Mouse (Mus musculus) midbrain, embryonic 11.5 days (tissue): ENCODE measurements at regions not wholly inside any gene's neighbourhood (a gene's known extent, or its start where the extent isn't known, plus 50 kb on each side); places are given as distances from the start of the nearest gene placed in this dataset.

Experiments
- ATAC-seq: fragments of 200-750 bp; cut with Nextera tagmentation; 2 replicates; pipeline ENCODE4 v1.8.0; 2017; ENCODE audit warnings: moderate TSS enrichment, moderate library complexity; ENCODE audit not compliant: low FRiP score
- DNase-seq: peaks from one replicate; pipeline ENCODE4 v3.0.0; 2015; ENCODE audit warnings: low spot score; ENCODE audit errors: missing footprints
- H3K27ac ChIP-seq: fragments of 300-500 bp; sonication (generic); 2 replicates; pipeline ENCODE4 v1.5.1; 2014; ENCODE audit warnings: low read depth, low read length
- H3K27me3 ChIP-seq: fragments of 300-500 bp; sonication (generic); 2 replicates; pipeline ENCODE4 v1.6.1; 2014; ENCODE audit warnings: mild to moderate bottlenecking, low read length, moderate library complexity, mixed read lengths; ENCODE audit not compliant: control insufficient read depth, insufficient read depth
- H3K36me3 ChIP-seq: fragments of 300-500 bp; sonication (generic); 2 replicates; pipeline ENCODE4 v1.6.1; 2014; ENCODE audit warnings: mild to moderate bottlenecking, low read length, moderate library complexity, mixed read lengths; ENCODE audit not compliant: control insufficient read depth, insufficient read depth
- H3K4me1 ChIP-seq: fragments of 300-500 bp; sonication (generic); 2 replicates; pipeline ENCODE4 v1.6.1; 2014; ENCODE audit warnings: low read length; ENCODE audit not compliant: control insufficient read depth, insufficient read depth
- H3K4me2 ChIP-seq: fragments of 300-500 bp; sonication (generic); 2 replicates; pipeline ENCODE4 v1.6.1; 2014; ENCODE audit warnings: mild to moderate bottlenecking, moderate library complexity
- H3K4me3 ChIP-seq: fragments of 300-500 bp; sonication (generic); 2 replicates; pipeline ENCODE4 v1.5.1; 2014; ENCODE audit warnings: low read depth, low read length
- H3K9ac ChIP-seq: fragments of 300-500 bp; sonication (generic); 2 replicates; pipeline ENCODE4 v1.6.1; 2014; ENCODE audit warnings: low read length
- H3K9me3 ChIP-seq: fragments of 300-500 bp; sonication (generic); 2 replicates; pipeline ENCODE4 v1.6.1; 2016; ENCODE audit warnings: low read length; ENCODE audit not compliant: control insufficient read depth
- WGBS: fragments of 180-500 bp; shearing (Covaris S2); extraction: QIAGEN DNeasy Blood & Tissue Kit; methylation state at CpG from one replicate; pipeline ENCODE4 v1.1.7; 2014; 5-methylcytosine and 5-hydroxymethylcytosine counted together

DNA sequence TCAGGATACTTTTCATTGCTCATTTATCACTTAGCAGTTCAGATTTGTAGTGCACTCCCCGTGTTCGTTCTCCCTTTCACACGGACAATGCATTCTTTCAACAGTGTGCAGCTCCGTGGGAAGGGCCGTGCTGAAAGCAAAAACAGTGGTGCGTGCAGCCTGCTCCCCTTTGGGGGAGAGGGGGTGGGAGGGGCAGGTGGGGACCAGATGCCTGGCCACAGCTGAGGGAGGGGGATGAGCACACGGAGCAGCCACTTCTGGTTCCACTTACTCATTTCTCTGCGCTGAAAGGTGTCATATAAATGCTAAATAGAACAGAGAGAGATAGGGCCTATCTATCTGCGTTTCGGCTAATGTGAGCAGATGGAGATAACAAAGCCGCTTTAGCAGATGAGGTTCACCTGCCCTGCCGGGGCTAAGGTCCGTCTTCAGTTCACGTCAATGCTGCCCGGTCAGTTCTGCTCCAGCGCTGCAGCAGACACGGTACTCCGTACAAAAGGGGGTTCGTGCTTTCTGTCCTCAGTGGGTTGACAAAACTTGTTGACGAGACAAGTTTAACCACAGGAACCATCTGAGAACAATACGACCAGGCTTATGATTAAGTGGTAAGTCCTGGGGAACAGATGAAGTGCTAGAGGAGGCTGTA is 245.9 kb downstream of the Gm10260 start:
- H3K9ac ChIP-seq, result no peak overlapping the region
- H3K36me3 ChIP-seq, result no peaks in the 10 kb centered on the region
- H3K9me3 ChIP-seq, result no peaks in the 10 kb centered on the region
- no peak overlapping the region for H3K27ac ChIP-seq
- no peak overlapping the region for H3K4me2 ChIP-seq
- H3K4me1 ChIP-seq, result peaks cover 12% of the 10 kb centered on the region
- no peaks in the 10 kb centered on the region for H3K27me3 ChIP-seq
- H3K4me3 ChIP-seq, result no peak overlapping the region
- DNase-seq (peak; percentile 86), ATAC-seq (no peak)
- 71% methylated on average over 21 of the region's 21 CpGs for WGBS

GRCm38 (mm10) chr13:97512521-97512920 is 247.9 kb downstream of the Gm10260 start:
- no peak for ATAC-seq
- H3K4me1 ChIP-seq, result peaks cover 12% of the 10 kb centered on the region
- H3K9ac ChIP-seq, result no peak overlapping the region
- DNase-seq, result no peak
- no peaks in the 10 kb centered on the region for H3K36me3 ChIP-seq
- no peak overlapping the region for H3K27ac ChIP-seq
- H3K27me3 ChIP-seq, result no peaks in the 10 kb centered on the region
- H3K4me3 ChIP-seq, result no peak overlapping the region
- 89% methylated on average over 4 of the region's 4 CpGs for WGBS
- H3K9me3 ChIP-seq, result no peaks in the 10 kb centered on the region
- H3K4me2 ChIP-seq, result no peak overlapping the region

GRCm38 (mm10) chr13:97510431-97511261 is 249.8 kb downstream of the Gm10260 start:
- ATAC-seq, result peak; percentile 40; the same call in 1 of the 2 replicates
- Histone ChIP-seq H3K27ac (no peak overlapping the region), H3K4me2 (no peak overlapping the region)

GRCm38 (mm10) chr13:97504949-97505348 is 255.5 kb downstream of the Gm10260 start:
- H3K27me3 ChIP-seq, result no peaks in the 10 kb centered on the region
- no peak overlapping the region for H3K4me2 ChIP-seq
- H3K9ac ChIP-seq, result no peak overlapping the region
- DNase-seq (peak; percentile 8), ATAC-seq (no peak)
- H3K4me1 ChIP-seq, result no peaks in the 10 kb centered on the region
- H3K27ac ChIP-seq, result no peak overlapping the region
- no peaks in the 10 kb centered on the region for H3K36me3 ChIP-seq
- WGBS, result 90% methylated on average over 5 of the region's 5 CpGs
- H3K4me3 ChIP-seq, result no peak overlapping the region
- H3K9me3 ChIP-seq, result no peaks in the 10 kb centered on the region

More at GRCm38 (mm10) chr13:97510431-97511261, 249.8 kb downstream of the Gm10260 start:
- 75% methylated on average over 10 of the region's 10 CpGs for WGBS
- Histone ChIP-seq H3K9ac (no peak overlapping the region), H3K27me3 (no peaks in the 10 kb centered on the region), H3K4me1 (peaks cover 12% of the 10 kb centered on the region), H3K9me3 (no peaks in the 10 kb centered on the region), H3K4me3 (no peak overlapping the region), H3K36me3 (no peaks in the 10 kb centered on the region)
- DNase-seq, result no peak

GRCm38 (mm10) chr13:97503955-97504739 is 256.3 kb downstream of the Gm10260 start:
- WGBS, result 94% methylated on average over 10 of the region's 10 CpGs
- no peak overlapping the region for H3K27ac ChIP-seq
- DNase-seq, result peak; percentile 61

DNA sequence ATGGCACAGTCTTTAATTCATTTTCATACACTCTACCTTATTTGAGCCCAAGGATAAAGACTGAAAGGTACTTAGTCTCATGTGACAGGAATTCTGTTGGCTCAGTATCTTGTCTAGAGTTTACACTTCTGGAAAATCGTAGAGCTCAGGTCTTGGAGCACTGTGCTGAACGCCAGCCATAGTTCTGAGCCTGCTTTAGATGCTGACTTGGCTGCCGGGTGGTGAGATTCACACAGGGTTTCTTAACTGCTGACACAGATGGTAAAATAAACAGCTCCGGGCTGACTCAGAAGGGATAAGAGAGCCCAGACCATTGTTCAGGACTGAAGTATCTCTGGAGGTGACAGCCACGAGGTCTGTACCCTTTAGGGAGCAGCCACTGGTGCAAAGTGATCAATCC is 257.0 kb downstream of the Gm10260 start:
- no peaks in the 10 kb centered on the region for H3K27me3 ChIP-seq
- H3K9ac ChIP-seq, result no peak overlapping the region
- H3K4me3 ChIP-seq, result no peak overlapping the region
- H3K4me1 ChIP-seq, result no peaks in the 10 kb centered on the region
- 81% methylated on average over 5 of the region's 5 CpGs for WGBS
- H3K36me3 ChIP-seq, result no peaks in the 10 kb centered on the region
- H3K9me3 ChIP-seq, result no peaks in the 10 kb centered on the region
- no peak overlapping the region for H3K4me2 ChIP-seq
- no peak for ATAC-seq
- DNase-seq, result peak; percentile 66
- H3K27ac ChIP-seq, result no peak overlapping the region

More at GRCm38 (mm10) chr13:97503955-97504739, 256.3 kb downstream of the Gm10260 start:
- ATAC-seq, result no peak
- Histone ChIP-seq H3K9me3 (no peaks in the 10 kb centered on the region), H3K4me3 (no peak overlapping the region), H3K36me3 (no peaks in the 10 kb centered on the region), H3K27me3 (no peaks in the 10 kb centered on the region), H3K4me2 (no peak overlapping the region), H3K4me1 (no peaks in the 10 kb centered on the region), H3K9ac (no peak overlapping the region)

- Histone ChIP-seq H3K4me1 (no peaks in the 10 kb centered on the region), H3K4me2 (no peak overlapping the region), H3K4me3 (no peak overlapping the region), H3K9me3 (no peaks in the 10 kb centered on the region), H3K27me3 (no peaks in the 10 kb centered on the region), H3K36me3 (no peaks in the 10 kb centered on the region), H3K27ac (no peak overlapping the region), H3K9ac (no peak overlapping the region)
- no peak for ATAC-seq
- no peak for DNase-seq
- WGBS, result 94% methylated on average over 8 of the region's 8 CpGs
Observed at GRCm38 (mm10) chr13:97500155-97500554, 259.2 kb downstream of the Enc1 start.

GRCm38 (mm10) chr13:97498981-97499380 is 258.1 kb downstream of the Enc1 start:
- Histone ChIP-seq H3K4me3 (no peak overlapping the region), H3K36me3 (no peaks in the 10 kb centered on the region), H3K4me2 (no peak overlapping the region), H3K27ac (no peak overlapping the region), H3K9ac (no peak overlapping the region), H3K27me3 (no peaks in the 10 kb centered on the region), H3K4me1 (no peaks in the 10 kb centered on the region), H3K9me3 (no peaks in the 10 kb centered on the region)
- 92% methylated on average over 5 of the region's 5 CpGs for WGBS
- DNase-seq (peak; percentile 37), ATAC-seq (no peak)

GRCm38 (mm10) chr13:97497928-97498327 is 257.0 kb downstream of the Enc1 start:
- 92% methylated on average over 5 of the region's 5 CpGs for WGBS
- Histone ChIP-seq H3K4me2 (no peak overlapping the region), H3K4me1 (no peaks in the 10 kb centered on the region), H3K9me3 (no peaks in the 10 kb centered on the region), H3K27me3 (no peaks in the 10 kb centered on the region), H3K36me3 (no peaks in the 10 kb centered on the region), H3K4me3 (no peak overlapping the region), H3K27ac (no peak overlapping the region), H3K9ac (no peak overlapping the region)
- DNase-seq (no peak), ATAC-seq (no peak)
